In genomic region chr8:91983171-91983570, GRCm38 (mm10) we compare ENCODE assay signal across 28 mouse cellular contexts.
"Had no signal": no experiment of that assay in that cellular context is flagged by ENCODE, and none has a peak within 500 bp of the region (broad histone marks: within the 10 kb centered on the region; RNA-seq: fewer than 3 reads in every experiment).

No protein-coding gene starts in this region.

- H3K4me1 ChIP-seq: embryonic facial prominence, embryonic 12.5 days; forebrain, embryonic 10.5 days; forebrain, embryonic 12.5 days; forebrain, embryonic 13.5 days; forebrain, embryonic 15.5 days had no signal

- H3K27ac ChIP-seq: embryonic facial prominence, embryonic 12.5 days; embryonic facial prominence, embryonic 13.5 days; embryonic facial prominence, embryonic 15.5 days; forebrain, embryonic 10.5 days; forebrain, embryonic 12.5 days; forebrain, embryonic 13.5 days; forebrain, embryonic 15.5 days; gastrocnemius, adult 2 months; heart, adult 2 months; heart, embryonic 10.5 days had no signal

- H3K9me3 ChIP-seq: embryonic facial prominence, embryonic 12.5 days; embryonic facial prominence, embryonic 15.5 days; forebrain, embryonic 15.5 days had no signal

- H3K27me3 ChIP-seq: embryonic facial prominence, embryonic 12.5 days; embryonic facial prominence, embryonic 15.5 days had no signal

- H3K36me3 ChIP-seq: embryonic facial prominence, embryonic 12.5 days; embryonic facial prominence, embryonic 13.5 days; embryonic facial prominence, embryonic 15.5 days; forebrain, embryonic 10.5 days; forebrain, embryonic 12.5 days; forebrain, embryonic 15.5 days; heart, embryonic 10.5 days had no signal

- H3K9ac ChIP-seq: embryonic facial prominence, embryonic 12.5 days; embryonic facial prominence, embryonic 13.5 days; embryonic facial prominence, embryonic 15.5 days; forebrain, embryonic 12.5 days; forebrain, embryonic 13.5 days; forebrain, embryonic 15.5 days; forebrain, postnatal 0 days had no signal

- H3K4me2 ChIP-seq: embryonic facial prominence, embryonic 12.5 days; embryonic facial prominence, embryonic 13.5 days; embryonic facial prominence, embryonic 15.5 days; forebrain, embryonic 12.5 days; forebrain, embryonic 13.5 days; forebrain, embryonic 15.5 days had no signal

- ATAC-seq: forebrain, embryonic 13.5 days; forebrain, embryonic 14.5 days; forebrain, embryonic 15.5 days; forebrain, embryonic 16.5 days; forebrain, postnatal 0 days had no signal

- H3K4me3 ChIP-seq: embryonic facial prominence, embryonic 12.5 days; embryonic facial prominence, embryonic 13.5 days; embryonic facial prominence, embryonic 15.5 days; erythroblast, embryonic 14.5 days; forebrain, embryonic 10.5 days; forebrain, embryonic 12.5 days; forebrain, embryonic 13.5 days; forebrain, embryonic 15.5 days; gastrocnemius, adult 2 months; heart, adult 2 months; heart, embryonic 10.5 days had no signal

- DNase-seq: cerebellum, adult 18-20 months; cerebellum, adult 2 months; cerebellum, adult 8-10 months; cerebellum, adult 9-10 months; cerebellum, adult 9-11 months; cerebellum, postnatal 14 days; cerebellum, postnatal 25 days; cerebellum, postnatal 36 days; forebrain, postnatal 0 days; gastrocnemius, adult 2 months; gastrocnemius, postnatal 10 days; gastrocnemius, postnatal 14 days; gastrocnemius, postnatal 25 days; gastrocnemius, postnatal 36 days; heart, adult 11 months; heart, adult 18-20 months; heart, adult 2 months had no signal
